Mouse (Mus musculus) heart, adult 11 months (tissue): ENCODE results near the gene Gabpb2.

Experiments used
- DNase-seq: peaks from one replicate; pipeline ENCODE4 v3.0.0; 2022

Gabpb2 gene

DNA sequence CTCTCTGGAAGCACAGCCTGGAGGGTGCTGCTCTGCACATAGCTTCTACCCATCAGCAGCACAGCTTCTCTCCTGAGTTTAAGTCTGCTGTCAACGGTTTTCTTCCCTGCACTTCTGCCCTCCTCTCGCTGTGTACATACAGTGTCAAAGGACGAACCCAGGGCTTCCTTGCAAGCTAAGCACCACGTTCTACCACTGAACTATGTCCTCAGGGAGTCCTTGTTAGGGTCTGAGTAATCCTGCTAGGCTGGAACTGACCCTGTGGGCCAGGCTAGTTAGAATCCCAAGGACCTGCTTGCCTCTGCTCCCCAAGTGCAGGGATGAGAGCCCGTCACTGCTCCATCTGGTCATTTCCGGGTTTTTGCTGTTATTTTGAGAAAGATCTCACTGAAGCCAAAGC, 30.8 kb downstream of the Gabpb2 start:
- DNase-seq = no peak

GRCm38 (mm10) chr3:95186100-95186499, 31.6 kb downstream of the Gabpb2 start:
- peak; percentile 75 for DNase-seq

- no peak for DNase-seq
These were observed 32.7 kb downstream of the Gabpb2 start for GRCm38 (mm10) chr3:95184796-95185577.

DNA sequence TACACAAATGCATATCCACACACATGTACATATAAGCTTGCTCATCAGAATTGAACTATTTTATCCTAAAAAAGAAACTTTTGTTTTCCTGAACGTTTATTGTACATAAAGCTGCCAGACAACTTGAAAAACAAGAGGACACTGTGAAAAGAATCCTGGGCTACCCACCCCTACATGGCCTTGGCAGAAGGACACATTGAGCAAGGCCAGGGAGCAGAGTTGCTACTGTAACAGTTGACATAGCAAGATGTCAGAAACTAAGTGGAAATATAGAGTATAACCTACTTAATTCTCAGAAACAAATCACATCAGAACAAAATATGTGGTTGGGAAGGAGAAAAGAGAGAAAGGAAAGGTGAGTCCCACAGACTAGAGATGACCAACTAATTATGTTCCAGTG, 35.9 kb downstream of the Gabpb2 start:
- DNase-seq = no peak

GRCm38 (mm10) chr3:95179890-95180289, 37.8 kb downstream of the Gabpb2 start:
- peak; percentile 51 for DNase-seq

DNA sequence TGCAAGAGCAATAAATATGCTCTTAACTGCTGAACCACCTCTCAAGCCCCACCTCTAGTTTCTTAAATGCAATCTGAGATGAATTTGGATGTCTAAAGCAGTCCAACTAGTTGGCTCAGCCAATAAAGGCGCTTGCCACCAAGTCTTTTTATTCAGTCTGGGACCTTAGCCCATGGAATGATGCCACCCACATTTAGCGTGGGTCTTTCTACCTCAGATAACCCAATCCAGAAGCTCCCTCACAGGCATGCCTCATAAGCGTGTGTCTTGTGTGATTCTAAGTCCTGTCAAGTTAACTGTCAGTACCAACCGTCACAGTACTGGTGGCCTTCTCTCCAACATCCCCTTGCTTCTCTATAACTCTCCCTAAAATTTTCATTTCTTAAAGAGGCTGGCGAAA, 38.8 kb downstream of the Gabpb2 start:
- DNase-seq = no peak

DNA sequence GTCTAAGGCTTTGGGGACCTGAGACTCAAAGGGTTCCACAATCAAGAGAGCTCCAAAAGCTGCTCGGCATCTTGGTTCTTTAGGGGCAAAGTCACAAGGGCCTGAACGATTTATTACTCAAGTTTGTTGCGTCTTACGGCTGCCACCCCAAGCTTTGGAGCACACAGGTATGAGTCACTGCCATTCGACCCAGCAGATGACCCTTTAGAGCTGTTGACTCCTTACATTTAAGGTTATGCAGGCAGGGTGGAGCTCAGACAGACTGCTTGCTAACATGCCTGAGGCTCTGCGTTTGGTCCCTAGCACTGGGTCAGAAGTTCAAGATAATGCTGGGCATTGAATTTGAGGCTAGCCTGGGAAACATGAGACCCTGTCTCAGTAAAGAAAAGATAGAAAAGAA, 40.1 kb downstream of the Gabpb2 start:
- no peak for DNase-seq

GRCm38 (mm10) chr3:95176500-95176899, 41.2 kb downstream of the Gabpb2 start:
- no peak for DNase-seq

DNA sequence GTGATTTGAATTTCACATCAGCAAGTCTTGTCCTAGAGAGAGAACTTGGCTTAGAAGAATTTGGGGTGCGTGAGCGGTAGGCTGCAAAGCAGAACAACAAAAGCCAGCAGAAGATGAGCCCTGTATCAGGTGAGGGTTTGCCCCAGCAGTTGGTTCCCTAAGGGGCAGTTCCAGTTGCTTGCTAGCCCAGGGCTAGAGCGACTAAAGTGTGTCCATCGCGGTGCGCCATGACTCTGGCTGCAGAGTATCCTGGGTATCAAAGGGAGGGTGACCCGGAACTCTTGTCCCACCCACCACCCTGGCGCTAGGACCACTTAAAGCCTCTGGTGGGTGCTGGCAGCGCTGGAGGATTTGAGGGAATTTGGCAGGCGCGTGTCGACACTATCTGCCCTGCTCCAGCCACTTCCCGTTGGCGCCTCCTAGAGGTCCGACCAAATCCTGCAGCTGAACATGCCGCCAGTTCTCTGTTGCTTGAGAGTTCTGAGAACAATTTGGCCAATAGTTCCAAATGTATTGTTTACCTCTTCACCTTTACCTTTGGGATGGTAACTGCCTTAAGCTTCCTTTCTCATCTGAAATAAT, 43.6 kb downstream of the Gabpb2 start:
- peak; percentile 97 for DNase-seq

- DNase-seq = peak; percentile 91
These were observed 44.3 kb downstream of the Gabpb2 start for GRCm38 (mm10) chr3:95173256-95173949.

DNA sequence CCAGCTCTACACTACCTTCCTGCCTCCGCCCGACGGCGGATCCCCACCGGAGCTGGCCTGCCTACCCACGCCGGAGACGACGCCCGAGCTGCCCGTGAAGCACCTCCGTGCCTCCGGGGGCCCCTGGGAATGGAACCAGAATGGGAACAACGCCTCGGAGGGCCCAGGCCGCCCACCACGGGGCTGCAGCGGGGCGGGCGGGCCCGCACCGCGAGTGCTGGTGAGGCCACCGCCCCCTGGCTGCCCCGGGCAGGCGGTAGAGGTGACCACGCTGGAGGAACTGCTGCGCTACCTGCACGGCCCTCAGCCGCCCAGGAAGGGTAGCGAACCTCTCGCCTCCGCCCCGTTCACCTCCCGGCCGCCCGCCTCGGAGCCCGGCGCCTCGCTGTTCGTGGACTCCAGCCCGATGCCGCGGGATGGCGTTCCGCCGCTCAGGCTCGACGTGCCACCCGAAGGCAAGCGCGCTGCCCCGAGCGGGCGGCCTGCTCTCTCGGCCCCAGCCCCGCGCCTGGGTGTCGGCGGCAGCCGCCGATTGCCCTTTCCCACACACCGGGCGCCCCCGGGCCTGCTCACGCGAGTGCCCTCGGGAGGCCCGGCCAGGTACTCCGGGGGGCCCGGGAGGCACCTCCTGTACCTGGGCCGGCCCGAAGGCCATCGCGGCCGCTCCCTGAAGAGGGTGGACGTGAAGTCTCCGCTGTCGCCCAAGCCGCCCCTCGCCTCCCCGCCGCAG, 45.0 kb downstream of the Gabpb2 start:
- peak; percentile 92 for DNase-seq

DNA sequence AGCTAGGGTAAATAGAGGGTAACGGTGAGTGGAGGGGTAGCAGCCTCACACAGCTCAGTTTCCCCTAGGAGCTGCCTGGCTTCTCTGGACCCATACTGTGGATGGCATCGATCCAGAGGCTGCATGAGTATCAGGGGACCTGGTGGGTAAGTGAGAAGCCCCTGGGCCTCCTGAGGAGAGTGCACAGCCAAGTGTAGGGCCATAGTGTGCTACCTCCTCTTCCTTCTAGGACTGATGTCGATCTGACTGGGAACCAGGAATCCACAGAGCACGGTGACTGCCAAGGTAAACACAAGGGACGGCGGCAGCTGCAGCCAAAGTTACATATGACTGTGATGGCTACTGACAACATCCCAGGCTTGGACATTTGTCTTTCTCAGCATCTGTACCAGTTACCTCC, 46.6 kb downstream of the Gabpb2 start:
- DNase-seq = peak; percentile 90

DNA sequence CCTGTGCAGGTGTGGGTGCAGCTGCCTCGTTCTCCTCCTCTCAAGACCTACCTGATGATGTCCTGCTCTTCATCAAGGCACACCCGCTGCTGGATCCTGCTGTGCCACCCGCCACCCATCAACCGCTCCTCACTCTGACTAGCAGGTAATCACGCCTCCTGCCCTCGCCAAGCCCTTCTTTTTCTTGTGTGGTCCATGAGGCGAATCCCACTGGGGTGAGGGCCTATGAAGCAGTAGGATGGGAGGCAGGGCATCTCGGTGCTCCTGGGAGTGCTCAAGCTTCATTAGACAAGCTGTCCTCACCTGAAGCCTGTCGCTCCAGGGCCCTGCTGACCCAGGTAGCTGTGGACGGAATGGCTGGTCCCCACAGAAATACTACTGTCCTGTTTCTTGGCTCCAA, 47.7 kb downstream of the Gabpb2 start:
- peak; percentile 90 for DNase-seq

GRCm38 (mm10) chr3:95164840-95165239, 52.9 kb downstream of the Gabpb2 start:
- no peak for DNase-seq

DNA sequence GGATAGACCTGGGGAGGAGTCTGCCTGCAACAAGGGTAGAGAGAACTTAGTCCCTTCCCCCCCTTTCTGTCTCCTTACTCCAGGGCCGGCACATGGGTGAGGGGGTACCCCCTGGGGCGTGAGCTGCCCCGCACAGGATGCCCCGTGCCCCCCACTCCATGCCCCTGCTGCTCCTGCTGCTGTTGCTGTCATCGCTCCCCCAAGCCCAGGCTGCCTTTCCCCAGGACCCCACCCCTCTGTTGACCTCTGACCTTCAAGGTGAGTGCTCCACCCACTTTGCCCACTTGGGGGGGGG, 53.5 kb downstream of the Gabpb2 start:
- peak; percentile 91 for DNase-seq

GRCm38 (mm10) chr3:95163419-95164255, 54.1 kb downstream of the Gabpb2 start:
- DNase-seq = peak; percentile 91

- DNase-seq = no peak
These were observed 55.4 kb downstream of the Gabpb2 start for GRCm38 (mm10) chr3:95162345-95162628.

- peak; percentile 89 for DNase-seq
These were observed 55.9 kb downstream of the Gabpb2 start for GRCm38 (mm10) chr3:95161618-95162344.

GRCm38 (mm10) chr3:95161041-95161551, 56.6 kb downstream of the Gabpb2 start:
- DNase-seq = peak; percentile 93

GRCm38 (mm10) chr3:95159987-95160963, 57.4 kb downstream of the Gabpb2 start, which contains the start of gene Sema6c:
Gene Sema6c (plus strand): TSS chr3:95160457.
- DNase-seq = peak; percentile 100
